Mouse (Mus musculus) right cerebral cortex, postnatal 4 days (tissue): ENCODE data around the gene Hist1h1a.
A peak's percentile ranks its signal among the peaks of the same experiment; 100 is the strongest.
"Not testable (repeated sequence)": the region's sequence is repeated elsewhere in the genome, so short reads cannot be mapped to it uniquely, and the experiment has no call there.

Experiments used
- DNase-seq: peaks from one replicate; pipeline ENCODE4 v3.0.0-alpha.2; 2022

Gene Hist1h1a

DNA sequence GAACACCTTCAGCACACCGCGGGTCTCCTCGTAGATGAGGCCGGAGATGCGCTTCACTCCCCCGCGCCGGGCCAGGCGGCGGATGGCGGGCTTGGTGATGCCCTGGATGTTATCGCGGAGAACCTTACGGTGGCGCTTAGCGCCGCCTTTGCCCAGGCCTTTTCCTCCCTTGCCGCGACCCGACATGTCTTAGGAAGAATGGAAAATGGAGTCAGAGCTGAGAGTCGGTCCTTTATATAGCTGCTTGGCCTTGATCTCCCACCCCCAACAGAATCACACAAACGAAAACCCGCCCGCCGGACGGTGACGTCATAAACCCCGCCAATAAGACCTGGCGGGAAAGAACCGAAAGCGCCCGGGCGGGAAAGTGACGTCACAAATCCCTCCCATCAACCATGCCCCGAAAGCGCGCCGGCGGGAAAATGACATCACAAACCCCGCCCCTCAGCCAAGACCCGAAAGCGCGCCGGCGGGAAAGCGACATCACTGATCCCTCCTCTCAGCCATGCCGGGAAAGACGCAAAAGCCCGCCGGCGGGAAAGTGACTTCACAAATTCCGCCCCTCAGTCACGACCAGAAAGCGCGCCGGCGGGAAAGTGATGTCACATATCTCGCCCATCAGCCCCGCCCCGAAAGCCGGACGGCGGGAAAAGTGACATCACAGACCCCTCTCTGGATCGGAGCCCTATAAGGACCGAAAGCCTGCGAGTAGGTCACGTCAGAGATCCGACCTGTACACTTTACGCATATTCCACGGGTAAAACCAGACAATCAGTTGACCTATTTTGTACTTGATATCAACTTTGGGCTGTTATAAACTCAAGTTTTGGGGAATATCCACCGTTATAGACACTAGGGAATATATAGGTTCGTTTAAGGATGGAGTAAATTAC is 2.2 kb upstream of the Hist1h1a start, which contains the start of gene Hist1h4a:
TSS of gene Hist1h4a (minus strand) at position 259 of the 893 bp plus-strand sequence.
- peak; percentile 99 for DNase-seq

DNA sequence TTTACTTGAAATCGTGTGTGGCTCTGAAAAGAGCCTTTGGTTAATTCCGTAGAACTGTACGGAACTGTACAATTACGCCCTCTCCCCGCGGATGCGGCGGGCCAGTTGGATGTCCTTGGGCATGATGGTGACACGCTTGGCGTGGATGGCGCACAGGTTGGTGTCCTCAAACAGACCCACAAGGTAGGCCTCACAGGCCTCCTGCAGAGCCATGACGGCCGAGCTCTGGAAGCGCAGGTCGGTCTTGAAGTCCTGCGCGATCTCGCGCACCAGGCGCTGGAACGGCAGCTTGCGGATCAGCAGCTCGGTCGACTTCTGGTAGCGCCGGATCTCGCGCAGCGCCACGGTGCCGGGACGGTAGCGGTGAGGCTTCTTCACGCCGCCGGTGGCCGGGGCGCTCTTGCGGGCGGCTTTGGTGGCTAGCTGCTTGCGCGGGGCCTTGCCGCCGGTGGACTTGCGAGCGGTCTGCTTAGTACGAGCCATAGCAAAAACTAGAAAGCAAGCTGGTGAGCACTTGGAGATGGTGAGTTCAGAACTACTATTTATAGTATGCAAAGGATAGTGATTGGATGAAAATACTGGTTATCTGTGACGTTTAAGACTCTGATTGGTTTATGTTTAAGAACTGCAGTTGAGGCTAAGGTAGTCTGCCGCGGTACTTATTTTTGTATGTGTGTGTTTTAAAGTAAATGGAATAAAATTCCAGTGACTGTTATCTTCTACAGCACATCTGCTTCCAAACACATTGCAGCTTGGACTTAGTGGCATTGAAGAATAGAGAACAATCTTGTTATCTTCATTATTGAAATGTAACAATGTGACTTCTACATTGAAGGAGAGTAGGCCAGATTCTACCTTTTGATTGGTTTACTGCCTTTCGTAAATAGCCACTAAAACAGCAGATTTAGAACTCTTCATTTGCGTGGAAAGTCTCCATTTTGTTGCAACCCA is 1.3 kb upstream of the Hist1h1a start, which contains the start of gene Hist1h3a:
TSS of gene Hist1h3a (minus strand) at position 516 of the 951 bp plus-strand sequence.
- DNase-seq: peak; percentile 23

DNA sequence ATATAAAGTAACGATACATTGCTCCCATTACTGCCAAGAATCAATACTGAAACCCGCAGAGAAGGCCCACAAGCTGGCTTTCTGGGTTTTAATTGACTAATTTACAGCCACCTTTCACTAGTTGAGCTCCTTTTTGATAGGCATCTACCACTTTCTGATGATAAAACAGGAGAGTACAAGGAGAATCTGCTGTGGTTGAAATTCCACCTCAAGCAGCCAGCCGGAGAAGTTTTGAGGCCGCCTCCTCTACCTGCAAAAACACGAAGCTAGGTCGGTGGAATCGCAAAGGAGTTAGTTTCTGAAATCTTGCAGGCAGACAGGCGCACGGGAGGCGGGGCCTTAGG is 252 bp upstream of the Hist1h1a start:
- no peak for DNase-seq

DNA sequence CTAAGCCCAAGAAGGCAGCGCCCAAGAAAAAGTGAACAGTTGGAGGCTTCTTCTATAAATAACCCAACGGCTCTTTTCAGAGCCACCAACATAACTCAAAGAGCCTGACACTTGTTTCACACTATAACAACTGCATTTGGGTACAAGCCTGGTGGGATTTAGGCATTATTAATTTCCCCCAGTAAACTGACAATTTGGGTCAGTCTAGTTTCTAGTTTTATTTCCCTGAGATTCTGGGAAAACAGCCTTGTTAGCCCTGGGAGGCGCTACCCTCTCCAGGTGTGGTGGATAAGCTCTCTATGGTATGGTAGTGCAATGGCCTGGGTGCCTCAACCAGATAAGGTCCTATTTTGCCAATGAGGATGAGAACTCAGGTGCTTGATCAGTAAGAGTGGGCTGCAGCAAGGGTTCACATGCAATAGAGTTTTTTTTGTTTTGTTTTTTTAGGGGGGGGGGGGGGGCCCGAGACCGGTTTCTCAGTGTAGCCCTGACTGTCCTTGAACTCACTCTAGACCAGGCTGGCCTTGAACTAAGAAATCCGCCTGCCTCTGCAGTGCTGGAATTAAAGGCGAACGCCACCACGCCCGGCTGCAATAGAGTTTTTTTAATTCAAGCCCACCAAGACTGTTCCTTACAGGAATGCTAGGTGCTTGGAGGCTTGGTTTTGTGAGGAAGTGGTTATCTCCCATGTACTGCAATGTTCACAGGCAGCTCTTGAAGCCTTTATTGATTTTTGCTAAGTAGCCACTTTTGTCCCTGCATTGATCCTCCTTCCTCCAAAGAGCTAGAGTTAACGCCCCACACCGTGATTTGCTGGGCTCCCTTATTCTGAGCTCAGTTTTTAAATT is 1.1 kb downstream of the Hist1h1a start:
- DNase-seq: no peak

DNA sequence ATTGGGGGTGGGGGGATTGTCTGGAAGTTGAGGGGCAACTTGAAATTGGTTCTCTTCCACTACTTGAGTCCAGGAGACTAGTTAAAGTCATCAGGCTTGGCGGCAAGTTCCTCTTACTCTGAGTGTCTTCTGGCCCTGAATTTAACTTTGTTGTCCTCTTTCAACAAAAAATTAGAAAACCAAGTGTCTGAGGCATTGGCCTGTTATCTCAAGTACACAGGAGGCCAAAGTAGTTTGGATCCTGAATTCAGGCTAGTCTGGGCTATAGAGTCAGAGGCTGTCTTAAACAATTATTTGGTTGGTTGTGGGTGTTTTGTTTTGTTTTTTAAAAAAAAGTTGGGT is 1.7 kb downstream of the Hist1h1a start:
- no peak for DNase-seq

DNA sequence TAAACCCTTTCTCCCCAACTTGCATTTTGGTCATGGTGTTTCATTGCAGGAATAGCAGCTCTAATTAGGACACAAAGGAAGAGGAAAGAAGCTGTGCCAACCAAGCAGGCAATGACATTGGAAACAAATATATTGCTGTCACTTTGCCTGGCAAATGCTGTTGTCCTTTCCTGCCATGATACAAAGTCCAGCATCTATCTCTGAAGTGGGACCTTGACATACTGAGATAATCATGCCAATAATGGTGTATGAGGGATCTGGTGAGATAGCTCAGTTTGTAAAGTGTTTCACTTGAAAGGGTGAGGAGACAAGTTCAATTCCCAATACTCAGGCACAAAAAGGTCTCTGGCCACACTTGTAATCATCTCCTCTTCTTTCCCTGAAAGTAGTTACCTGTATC is 3.3 kb downstream of the Hist1h1a start:
- no peak for DNase-seq

DNA sequence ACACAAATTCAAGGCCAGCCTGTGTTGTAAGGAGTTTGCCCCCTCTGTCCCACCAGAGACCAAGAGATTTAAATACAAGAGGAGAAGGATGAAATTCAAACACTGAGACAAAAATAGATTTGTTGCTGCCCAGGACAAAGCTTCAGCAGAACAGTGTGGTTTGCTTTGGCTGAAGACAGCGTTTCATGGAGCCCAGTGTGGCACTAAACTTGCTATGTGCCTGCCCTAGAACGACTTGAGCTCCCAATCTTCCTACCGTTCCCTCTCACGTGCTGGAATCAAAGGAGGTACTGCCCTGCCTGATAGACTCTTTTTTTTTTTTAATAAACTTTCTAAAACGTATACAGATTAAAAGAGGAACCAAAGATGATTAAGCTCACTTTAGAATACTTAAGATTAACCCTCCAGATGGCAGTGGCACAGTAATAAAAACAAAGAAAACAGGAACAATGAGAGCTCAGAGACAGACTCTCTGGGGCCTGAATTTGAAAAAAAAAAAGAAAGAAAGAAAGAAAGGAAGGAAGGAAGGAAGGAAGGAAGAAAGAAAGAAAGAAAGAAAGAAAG is 5.5 kb downstream of the Hist1h1a start:
- DNase-seq: no peak

DNA sequence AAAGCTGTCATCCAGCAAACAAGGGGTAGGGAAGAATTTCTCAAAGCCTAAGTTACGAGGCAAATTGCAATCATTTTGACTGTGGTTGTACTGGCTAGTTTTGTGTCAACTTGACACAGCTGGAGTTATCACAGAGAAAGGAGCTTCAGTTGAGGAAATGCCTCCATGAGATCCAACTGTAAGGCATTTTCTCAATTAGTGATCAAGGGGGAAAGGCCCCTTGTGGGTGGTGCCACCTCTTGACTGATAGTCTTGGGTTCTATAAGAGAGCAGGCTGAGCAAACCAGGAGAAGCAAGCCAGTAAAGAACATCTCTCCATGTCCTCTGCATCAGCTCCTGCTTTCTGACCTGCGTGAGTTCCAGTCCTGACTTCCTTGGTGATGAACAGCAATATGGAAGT is 6.1 kb downstream of the Hist1h1a start, which contains the start of gene Trim38:
TSS of gene Trim38 (plus strand) at position 301 of the 400 bp plus-strand sequence.
- not testable (repeated sequence) for DNase-seq

DNA sequence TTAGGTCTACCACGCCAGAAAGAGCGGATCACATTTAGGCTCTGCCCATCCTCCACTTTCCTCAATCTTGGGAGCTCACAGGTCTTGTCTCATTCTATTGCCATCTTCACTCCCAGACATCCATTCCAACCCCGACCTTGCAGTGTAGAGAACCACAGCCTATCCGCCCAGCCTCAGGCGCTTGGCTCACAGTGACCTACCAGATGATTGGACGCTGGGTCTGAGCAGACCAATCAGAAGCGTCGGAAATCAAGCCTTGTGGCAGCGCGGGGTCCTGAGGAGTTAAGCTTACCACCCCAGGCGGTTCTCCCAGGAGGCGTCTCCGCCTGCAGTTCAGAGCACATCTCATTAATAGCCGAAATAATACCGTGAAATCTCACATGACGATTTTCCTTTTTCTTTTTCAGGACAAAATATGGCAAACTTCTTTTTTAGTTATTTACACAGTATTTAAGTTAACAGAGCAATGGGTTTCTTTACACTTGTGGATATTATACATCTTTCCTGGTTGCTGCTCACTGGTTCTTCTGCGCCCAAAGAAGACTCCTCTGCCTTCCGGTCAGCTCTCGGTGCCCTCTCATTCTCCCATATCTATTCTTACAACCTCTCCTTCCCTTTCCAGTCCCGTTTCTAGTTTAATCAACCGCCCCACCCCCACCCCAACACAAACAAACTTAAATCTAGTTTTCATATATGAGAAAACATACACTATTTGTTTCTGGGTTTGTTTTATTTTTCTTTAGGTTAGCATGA is 9.3 kb downstream of the Hist1h1a start:
- DNase-seq: peak; percentile 21

DNA sequence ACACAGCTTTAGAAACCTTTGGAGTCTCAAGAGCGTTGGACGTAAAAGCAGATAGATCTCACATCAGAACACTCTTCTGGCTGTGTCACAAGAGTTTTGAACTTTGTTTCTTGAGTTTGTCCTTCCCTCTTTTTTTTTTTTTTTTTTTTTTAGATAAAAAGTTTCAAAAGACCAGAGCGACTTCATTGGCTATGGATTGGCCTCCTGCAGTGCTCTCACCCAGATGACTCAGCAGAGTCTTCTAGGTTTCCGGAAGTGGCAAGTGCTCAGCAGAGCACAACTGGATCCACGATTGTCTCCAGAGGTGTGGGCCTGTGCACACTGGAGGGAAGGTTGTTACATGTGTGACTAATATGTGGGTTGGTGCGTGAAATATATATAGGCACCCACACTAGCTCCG is 14.9 kb downstream of the Hist1h1a start:
- DNase-seq: no peak

DNA sequence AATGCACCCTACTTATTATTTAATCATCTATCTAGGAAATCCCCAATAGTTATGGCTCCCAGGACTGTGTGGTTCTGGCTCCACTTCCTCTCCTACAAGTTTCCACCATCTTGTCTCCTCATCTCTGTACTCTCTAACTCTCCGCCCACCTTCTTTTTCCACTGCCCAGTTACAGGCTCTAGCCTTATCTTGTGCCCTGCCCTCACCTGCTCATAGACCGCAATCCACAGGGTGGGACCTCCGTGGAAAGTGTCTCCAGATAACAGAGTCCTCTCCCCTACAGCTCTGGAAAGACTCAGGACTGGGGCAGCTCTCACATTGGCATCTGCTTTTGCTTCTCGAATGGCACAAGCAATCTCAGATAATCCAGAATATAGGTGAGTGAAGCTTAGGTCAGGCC is 15.6 kb downstream of the Hist1h1a start:
- DNase-seq: no peak

DNA sequence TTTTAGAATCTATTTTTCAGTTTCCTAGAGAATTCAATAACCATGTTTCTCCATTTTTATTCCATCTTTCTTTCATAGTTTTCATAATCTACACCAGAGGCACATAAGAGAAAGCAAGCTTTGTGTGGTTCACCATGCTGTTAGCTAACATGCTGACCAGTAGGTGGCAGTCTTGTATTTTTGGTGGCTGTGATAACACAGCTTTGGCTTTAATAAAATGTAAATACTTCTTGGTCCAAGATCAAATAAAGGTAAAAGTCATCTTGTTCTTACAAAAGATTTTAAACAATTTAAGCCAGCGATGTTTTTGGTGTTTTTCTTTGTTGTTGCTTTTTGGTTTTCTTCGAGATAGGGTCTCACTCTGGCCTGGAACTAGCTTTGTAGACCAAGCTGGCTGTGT is 29.1 kb downstream of the Hist1h1a start:
- DNase-seq: peak; percentile 42

DNA sequence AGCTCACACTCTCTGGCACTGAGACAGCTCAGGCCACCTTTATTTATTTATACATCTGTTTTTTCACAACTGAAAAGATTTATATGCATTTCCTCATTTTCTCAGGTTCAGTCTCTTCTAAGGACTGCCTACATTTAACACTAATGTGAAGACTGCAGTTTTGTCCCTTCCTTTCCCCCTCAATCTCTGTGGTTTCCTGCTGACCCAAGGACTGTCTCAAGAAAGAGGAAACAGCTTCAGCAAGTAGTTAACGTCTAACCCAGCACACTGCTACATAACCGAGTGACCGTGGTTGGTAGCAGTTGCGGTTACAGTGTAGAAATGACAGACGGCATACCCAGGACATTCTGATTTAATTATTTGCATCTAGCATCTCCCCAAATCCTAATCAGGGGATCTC is 35.9 kb downstream of the Hist1h1a start:
- DNase-seq: no peak

DNA sequence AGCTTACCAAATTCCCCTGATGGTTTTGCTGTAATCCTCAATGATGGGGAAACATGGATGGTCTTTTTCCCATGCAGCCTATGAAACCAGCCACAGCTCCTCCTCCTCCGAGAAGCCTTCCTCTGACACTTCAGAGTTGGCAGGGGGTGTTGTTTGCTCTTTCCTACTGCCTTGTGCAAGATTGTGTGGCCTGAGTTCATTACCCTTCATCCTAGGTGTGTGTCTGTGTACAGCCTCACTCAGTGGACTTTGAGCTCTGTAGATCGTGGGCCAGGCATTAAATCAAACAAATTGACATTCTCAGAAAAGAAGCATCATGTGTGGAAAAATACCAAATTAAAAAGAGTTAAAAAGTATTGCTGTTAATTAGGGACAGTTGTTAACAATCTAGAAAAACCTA is 41.1 kb downstream of the Hist1h1a start:
- no peak for DNase-seq

DNA sequence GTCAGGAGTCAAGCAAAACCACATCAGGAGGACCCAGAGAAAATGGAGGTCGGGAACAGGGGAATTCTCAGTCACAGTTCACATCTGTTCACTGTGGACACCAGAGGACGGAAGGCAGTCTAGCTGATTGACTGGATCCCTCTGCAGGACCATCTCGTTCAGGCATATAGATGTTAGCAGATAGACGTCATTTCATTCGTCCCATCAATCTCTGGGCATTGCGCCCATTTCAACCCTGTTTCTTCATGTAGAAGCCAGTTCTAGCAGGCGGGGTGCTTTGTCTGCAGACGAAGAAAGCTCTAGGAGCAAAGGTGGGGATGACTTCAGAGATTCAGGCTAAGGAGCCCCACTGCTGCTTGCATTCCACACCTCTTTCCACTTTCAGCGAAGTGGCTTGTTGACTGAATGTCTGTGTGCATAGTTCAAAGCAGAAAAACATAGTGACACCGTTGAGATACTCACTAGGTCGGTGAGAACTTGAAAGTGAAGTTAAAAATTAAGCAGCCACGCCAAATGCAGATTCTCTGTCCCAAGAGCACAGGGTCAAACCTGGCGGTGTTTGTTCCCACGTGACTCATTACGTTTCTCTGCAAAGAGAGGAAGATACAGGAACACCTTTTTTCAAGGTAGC is 43.1 kb downstream of the Hist1h1a start, which contains the start of gene Slc17a2:
TSS of gene Slc17a2 (plus strand) at position 572 of the 631 bp plus-strand sequence.
- DNase-seq: no peak
